Mouse (Mus musculus) spleen, postnatal 36 days (tissue): Measurements from ENCODE around the gene Fam168a.
"Not testable (repeated sequence)": the region's sequence is repeated elsewhere in the genome, so short reads cannot be mapped to it uniquely, and the experiment has no call there.

Experiments
- DNase-seq, 2 experiments: peaks; one replicate each; pipeline ENCODE4 v3.0.0; 2022; ENCODE audit warnings: low spot score in 2 of 2, mixed read lengths in 1 of 2

Gene Fam168a

GRCm38 (mm10) chr7:100706883-100707480, 547 bp downstream of the Fam168a start:
- no peak for DNase-seq

GRCm38 (mm10) chr7:100718741-100719140, 12.3 kb downstream of the Fam168a start:
- no peak for DNase-seq

- DNase-seq, result no peak
These were observed 15.8 kb downstream of the Fam168a start for GRCm38 (mm10) chr7:100722268-100722667.

- no peak for DNase-seq
These were observed 17.2 kb downstream of the Fam168a start for GRCm38 (mm10) chr7:100723453-100724294.

GRCm38 (mm10) chr7:100727538-100728085, 21.2 kb downstream of the Fam168a start:
- DNase-seq, result no peak

GRCm38 (mm10) chr7:100729778-100730177, 23.3 kb downstream of the Fam168a start:
- no peak for DNase-seq

- no peak for DNase-seq
These were observed 26.1 kb downstream of the Fam168a start for GRCm38 (mm10) chr7:100732341-100733050.

- DNase-seq, result peak in 1 of 2 experiments; percentile 4
These were observed 26.8 kb downstream of the Fam168a start for GRCm38 (mm10) chr7:100733051-100733813.

- no peak for DNase-seq
These were observed 27.8 kb downstream of the Fam168a start for GRCm38 (mm10) chr7:100734201-100734600.

- DNase-seq, result not testable (repeated sequence)
These were observed 28.5 kb downstream of the Fam168a start for GRCm38 (mm10) chr7:100734905-100735304.

GRCm38 (mm10) chr7:100736131-100736530, 29.7 kb downstream of the Fam168a start:
- no peak for DNase-seq

- no peak for DNase-seq
These were observed 37.9 kb downstream of the Fam168a start for GRCm38 (mm10) chr7:100744372-100744771.

GRCm38 (mm10) chr7:100750101-100750500, 43.7 kb downstream of the Fam168a start:
- no peak for DNase-seq

- DNase-seq, result no peak
These were observed 52.3 kb downstream of the Fam168a start for GRCm38 (mm10) chr7:100758718-100759117.

GRCm38 (mm10) chr7:100762726-100763125, 56.3 kb downstream of the Fam168a start:
- no peak for DNase-seq

- no peak for DNase-seq
These were observed 61.1 kb downstream of the Fam168a start for GRCm38 (mm10) chr7:100767568-100767967.

- no peak for DNase-seq
These were observed 61.6 kb downstream of the Fam168a start for GRCm38 (mm10) chr7:100768009-100768408.

GRCm38 (mm10) chr7:100769534-100770083, 63.2 kb downstream of the Fam168a start:
- DNase-seq, result no peak

GRCm38 (mm10) chr7:100770669-100771341, 64.4 kb downstream of the Fam168a start:
- DNase-seq, result no peak

- DNase-seq, result no peak
These were observed 67.8 kb downstream of the Fam168a start for GRCm38 (mm10) chr7:100774189-100774588.

GRCm38 (mm10) chr7:100775810-100776209, 69.4 kb downstream of the Fam168a start:
- no peak for DNase-seq
